Mouse (Mus musculus): ENCODE data around the gene Scd1.
A peak's percentile ranks its signal among the peaks of the same experiment; 100 is the strongest.
"Not testable (repeated sequence)": the region's sequence is repeated elsewhere in the genome, so short reads cannot be mapped to it uniquely, and the experiment has no call there.

Scd1 gene

GRCm38 (mm10) chr19:44400076-44400475, 7.6 kb downstream of the Scd1 start:
- DNase-seq (ENCODE audit: low read depth, low spot score) = no peak

GRCm38 (mm10) chr19:44396742-44397141, 10.9 kb downstream of the Scd1 start:
- no peak for DNase-seq (ENCODE audit: low read depth, low spot score)

GRCm38 (mm10) chr19:44394972-44395371, 12.7 kb downstream of the Scd1 start:
- DNase-seq (ENCODE audit: low read depth, low spot score) = no peak

- no peak for DNase-seq (ENCODE audit: low read depth, low spot score)
These were observed 13.7 kb downstream of the Scd1 start for GRCm38 (mm10) chr19:44393962-44394422.

GRCm38 (mm10) chr19:44392339-44393009, 15.2 kb downstream of the Scd1 start:
- DNase-seq (ENCODE audit: low read depth, low spot score) = no peak

GRCm38 (mm10) chr19:44391856-44392255, 15.8 kb downstream of the Scd1 start:
- DNase-seq (ENCODE audit: low read depth, low spot score) = no peak

GRCm38 (mm10) chr19:44389507-44389906, 18.2 kb downstream of the Scd1 start:
- no peak for DNase-seq (ENCODE audit: low read depth, low spot score)

- peak; percentile 89 for DNase-seq (ENCODE audit: low read depth, low spot score)
These were observed 18.9 kb downstream of the Scd1 start for GRCm38 (mm10) chr19:44388475-44389428.

GRCm38 (mm10) chr19:44387746-44388474, 19.8 kb downstream of the Scd1 start:
- DNase-seq (ENCODE audit: low read depth, low spot score) = no peak

GRCm38 (mm10) chr19:44387089-44387671, 20.5 kb downstream of the Scd1 start:
- DNase-seq (ENCODE audit: low read depth, low spot score) = no peak

- DNase-seq (ENCODE audit: low read depth, low spot score) = no peak
These were observed 21.7 kb downstream of the Scd1 start for GRCm38 (mm10) chr19:44385887-44386498.

GRCm38 (mm10) chr19:44382682-44383321, 24.9 kb downstream of the Scd1 start:
- no peak for DNase-seq (ENCODE audit: low read depth, low spot score)

- no peak for DNase-seq (ENCODE audit: low read depth, low spot score)
These were observed 27.6 kb downstream of the Scd1 start for GRCm38 (mm10) chr19:44380065-44380464.

- no peak for DNase-seq (ENCODE audit: low read depth, low spot score)
These were observed 28.6 kb downstream of the Scd1 start for GRCm38 (mm10) chr19:44379090-44379489.

GRCm38 (mm10) chr19:44377629-44378375, 29.9 kb downstream of the Scd1 start:
- no peak for DNase-seq (ENCODE audit: low read depth, low spot score)

- no peak for DNase-seq (ENCODE audit: low read depth, low spot score)
These were observed 31.1 kb downstream of the Scd1 start for GRCm38 (mm10) chr19:44376511-44376951.

GRCm38 (mm10) chr19:44372969-44373368, 34.7 kb downstream of the Scd1 start:
- DNase-seq (ENCODE audit: low read depth, low spot score) = peak; percentile 68

GRCm38 (mm10) chr19:44370231-44370630, 37.4 kb downstream of the Scd1 start:
- no peak for DNase-seq (ENCODE audit: low read depth, low spot score)

- no peak for DNase-seq (ENCODE audit: low read depth, low spot score)
These were observed 38.3 kb downstream of the Scd1 start for GRCm38 (mm10) chr19:44369371-44369770.

- DNase-seq (ENCODE audit: low read depth, low spot score) = not testable (repeated sequence)
These were observed 40.6 kb downstream of the Scd1 start for GRCm38 (mm10) chr19:44367076-44367475.

All from c-Kit-negative CD71-positive TER-119-positive erythroid progenitor cells, embryonic 14.5 days (primary cell).